Mouse (Mus musculus): Measurements from ENCODE around the gene Tnc.

DNA sequence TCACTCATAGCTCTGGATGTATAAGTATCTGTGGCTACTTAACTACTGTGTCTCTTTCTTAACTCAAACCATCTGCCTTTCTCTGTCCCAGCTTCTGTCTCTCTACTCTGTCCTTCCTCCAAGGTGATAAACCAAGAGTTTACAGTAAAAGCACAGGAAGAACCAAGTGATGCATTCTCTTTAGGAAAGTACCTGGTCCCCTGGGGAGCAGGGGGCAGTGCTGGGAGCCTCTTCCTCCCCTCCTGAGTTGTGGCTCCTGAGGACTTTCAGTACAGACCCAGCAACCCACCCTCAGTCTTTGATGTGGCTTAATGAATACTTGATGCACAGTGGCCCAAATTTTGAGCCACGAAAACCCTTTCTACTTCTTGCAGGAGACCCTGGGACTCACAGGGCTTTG lies 118.6 kb downstream of the Tnc start:
- TF ChIP-seq POLR2A (IDR thresholded peaks at IDR 0.05; ENCODE audit: insufficient read depth, low read depth, low read length), result no peak
- no peak for TF ChIP-seq CTCF (IDR thresholded peaks at IDR 0.05)

Data from heart, adult 2 months (tissue).